Mouse (Mus musculus) G1E (cell line): ENCODE results near the gene Nkx6-2. TPM values are rescaled to one million over a fixed set of nuclear protein-coding genes. Genes with fewer than 3 reads are reported as not detected.

ENCODE experiments used
- ATAC-seq: 2 replicates; pipeline ENCODE4 v1.8.0; 2016; ENCODE audit warnings: mild to moderate bottlenecking; ENCODE audit not compliant: insufficient number of reproducible peaks, poor library complexity, low FRiP score, severe bottlenecking; ENCODE audit errors: extremely low read depth
- DNase-seq: peaks from one replicate; pipeline ENCODE4 v3.0.0; 2012; ENCODE audit warnings: low spot score
- H3K27me3 ChIP-seq: 2 replicates; pipeline ENCODE4 v1.6.1; 2012; ENCODE audit warnings: mild to moderate bottlenecking, low read length, inconsistent platforms; ENCODE audit not compliant: insufficient read depth
- H3K36me3 ChIP-seq: replicated peaks from 2 replicates; pipeline ENCODE3; 2012; ENCODE audit warnings: mild to moderate bottlenecking, inconsistent platforms
- H3K4me1 ChIP-seq: 2 replicates; pipeline ENCODE4 v1.6.1; 2012; ENCODE audit warnings: low read depth, low read length, inconsistent platforms, mixed read lengths; ENCODE audit not compliant: insufficient read depth
- H3K4me3 ChIP-seq: 2 replicates; pipeline ENCODE4 v1.5.1; 2012; ENCODE audit warnings: low read depth, mild to moderate bottlenecking, inconsistent platforms, low read length, moderate library complexity, mixed read lengths
- H3K9me3 ChIP-seq: replicated peaks from 2 replicates; pipeline ENCODE4 v1.6.1; 2012; ENCODE audit warnings: inconsistent platforms
- CTCF ChIP-seq: IDR thresholded peaks from 2 replicates; pipeline ENCODE4 v1.5.1; 2012; ENCODE audit warnings: low read depth, low read length, inconsistent platforms, mixed read lengths
- GATA1 ChIP-seq: IDR thresholded peaks from 2 replicates; pipeline ENCODE4 v1.6.1; 2012; ENCODE audit warnings: borderline replicate concordance, low read length, inconsistent platforms, mixed read lengths
- GATA2 ChIP-seq: IDR thresholded peaks from 2 replicates; pipeline ENCODE4 v1.6.1; 2012; ENCODE audit warnings: low read depth, low read length, inconsistent platforms, borderline replicate concordance
- POLR2AphosphoS5 ChIP-seq: IDR thresholded peaks from 2 replicates; pipeline ENCODE4 v1.6.1; 2012; ENCODE audit warnings: low read depth, low read length, inconsistent platforms; ENCODE audit not compliant: insufficient replicate concordance
- TAL1 ChIP-seq: conservative IDR thresholded peaks from 2 replicates; pipeline ENCODE4 v1.6.1; 2012; ENCODE audit warnings: low read depth, low read length, inconsistent platforms, mixed read lengths
- polyA plus RNA-seq: library from polyadenylated mRNA; stranded (reverse); fragments of >175 nt; gene quantifications from 2 replicates; pipeline ENCODE4 v1.2.3, GENCODE M21; 2012
- total RNA-seq, 2 experiments: library from RNA; stranded (forward) in 1 of 2; stranded (reverse) in 1 of 2; fragments of 200-1000 nt in 1 of 2; fragments of >200 nt in 1 of 2; fragmentation: Nextera tagmentation in 1 of 2; gene quantifications; 2 replicates each; pipeline ENCODE4 v1.2.3; 2014 to 2017

Nkx6-2 gene
- total and polyA plus RNA-seq, 3 experiments, result not detected

GRCm38 (mm10) chr7:139583094-139583737 is 619 bp upstream of the Nkx6-2 start:
- TF ChIP-seq TAL1 (no peak), GATA1 (no peak), CTCF (no peak), POLR2AphosphoS5 (no peak), GATA2 (no peak)
- ATAC-seq, result no peak
- Histone ChIP-seq H3K4me3 (no peak overlapping the region), H3K9me3 (peaks cover 90% of the 10 kb centered on the region), H3K36me3 (no peaks in the 10 kb centered on the region), H3K27me3 (peaks cover 2% of the 10 kb centered on the region; the same call in 1 of the 2 replicates), H3K4me1 (no peaks in the 10 kb centered on the region)
- DNase-seq, result no peak

- Histone ChIP-seq H3K4me1 (no peaks in the 10 kb centered on the region), H3K4me3 (peak overlapping the region; percentile 23; the same call in 1 of the 2 replicates), H3K36me3 (no peaks in the 10 kb centered on the region), H3K27me3 (peaks cover 2% of the 10 kb centered on the region; the same call in 1 of the 2 replicates), H3K9me3 (peaks cover 89% of the 10 kb centered on the region)
- ATAC-seq (no peak), DNase-seq (no peak)
- TF ChIP-seq TAL1, result no peak
- TF ChIP-seq POLR2AphosphoS5, result no peak
- no peak for TF ChIP-seq GATA1
- no peak for TF ChIP-seq GATA2
- TF ChIP-seq CTCF, result no peak
Observed at GRCm38 (mm10) chr7:139581801-139582571, 611 bp downstream of the Nkx6-2 start.

GRCm38 (mm10) chr7:139580851-139581775 is 1.5 kb downstream of the Nkx6-2 start:
- TF ChIP-seq TAL1 (no peak), GATA1 (no peak), POLR2AphosphoS5 (no peak), GATA2 (no peak), CTCF (no peak)
- no peak for ATAC-seq
- Histone ChIP-seq H3K4me3 (no peak overlapping the region; the same call in 1 of the 2 replicates), H3K27me3 (peaks cover 2% of the 10 kb centered on the region; the same call in 1 of the 2 replicates), H3K36me3 (no peaks in the 10 kb centered on the region), H3K9me3 (peaks cover 88% of the 10 kb centered on the region), H3K4me1 (no peaks in the 10 kb centered on the region)
- DNase-seq, result no peak

- H3K9me3 ChIP-seq, result peaks cover 84% of the 10 kb centered on the region
- no peak for DNase-seq
Observed at GRCm38 (mm10) chr7:139579261-139579905, 3.2 kb downstream of the Nkx6-2 start.

GRCm38 (mm10) chr7:139576064-139576686 is 6.4 kb downstream of the Nkx6-2 start:
- H3K4me1 ChIP-seq, result no peaks in the 10 kb centered on the region
- no peak for DNase-seq
- no peak for TF ChIP-seq TAL1
- TF ChIP-seq GATA1, result no peak
- no peak for TF ChIP-seq GATA2
- no peak for TF ChIP-seq POLR2AphosphoS5
- no peak for TF ChIP-seq CTCF
- peaks cover 73% of the 10 kb centered on the region for H3K9me3 ChIP-seq
- H3K4me3 ChIP-seq, result no peak overlapping the region
- H3K27me3 ChIP-seq, result no peaks in the 10 kb centered on the region
- no peaks in the 10 kb centered on the region for H3K36me3 ChIP-seq
- ATAC-seq, result no peak

More at GRCm38 (mm10) chr7:139579261-139579905, 3.2 kb downstream of the Nkx6-2 start:
- Histone ChIP-seq H3K4me3 (no peak overlapping the region; the same call in 1 of the 2 replicates), H3K36me3 (no peaks in the 10 kb centered on the region), H3K27me3 (no peaks in the 10 kb centered on the region), H3K4me1 (no peaks in the 10 kb centered on the region)
- ATAC-seq, result no peak
- no peak for TF ChIP-seq GATA1
- no peak for TF ChIP-seq GATA2
- no peak for TF ChIP-seq POLR2AphosphoS5
- no peak for TF ChIP-seq CTCF
- no peak for TF ChIP-seq TAL1
